Mouse (Mus musculus) heart, adult 2 months (tissue): ENCODE measurements around the gene Cdk14. TPM values are rescaled to one million over a fixed set of nuclear protein-coding genes. Genes with fewer than 3 reads are reported as not detected.
A peak's percentile ranks its signal among the peaks of the same experiment; 100 is the strongest.

Source experiments
- DNase-seq, 2 experiments: peaks; one replicate each; pipeline ENCODE4 v3.0.0; 2021
- H3K27ac ChIP-seq: fragments of 200-600 bp; 2 replicates; pipeline ENCODE4 v1.8.1; 2022
- H3K27me3 ChIP-seq: fragments of 200-500 bp; 2 replicates; pipeline ENCODE4 v1.6.1; 2012; ENCODE audit warnings: mild to moderate bottlenecking, low read length, inconsistent platforms, mixed read lengths; ENCODE audit not compliant: control insufficient read depth, insufficient read depth
- H3K36me3 ChIP-seq: fragments of 200-500 bp; 2 replicates; pipeline ENCODE4 v1.6.1; 2012; ENCODE audit warnings: low read length, inconsistent platforms; ENCODE audit not compliant: control insufficient read depth, insufficient read depth
- H3K4me1 ChIP-seq: fragments of 200-500 bp; 2 replicates; pipeline ENCODE4 v1.6.1; 2011; ENCODE audit warnings: low read length; ENCODE audit not compliant: control insufficient read depth, insufficient read depth
- H3K4me3 ChIP-seq: fragments of 200-600 bp; 2 replicates; pipeline ENCODE4 v1.8.1; 2022
- H3K79me2 ChIP-seq: fragments of 200-500 bp; replicated peaks from 2 replicates; pipeline ENCODE4 v1.6.1; 2012; ENCODE audit warnings: mild to moderate bottlenecking, inconsistent platforms, low read length, moderate library complexity, mixed read lengths; ENCODE audit not compliant: control insufficient read depth, insufficient read depth
- H3K9ac ChIP-seq: fragments of 200-500 bp; 2 replicates; pipeline ENCODE4 v1.6.1; 2012; ENCODE audit warnings: low read depth, mild to moderate bottlenecking, control low read depth, inconsistent platforms, low read length, mixed read lengths
- CTCF ChIP-seq: fragments of 200-600 bp; IDR thresholded peaks from 2 replicates; pipeline ENCODE4 v1.8.1; 2022; ENCODE audit warnings: antibody characterized with exemption, mild to moderate bottlenecking, moderate library complexity
- EP300 ChIP-seq: fragments of 200-500 bp; IDR thresholded peaks from 2 replicates; pipeline ENCODE4 v1.6.1; 2011; ENCODE audit warnings: low read depth, low read length, control low read depth; ENCODE audit not compliant: insufficient read depth
- POLR2A ChIP-seq: fragments of 200-500 bp; IDR thresholded peaks from 2 replicates; pipeline ENCODE4 v1.6.1; 2011; ENCODE audit warnings: mild to moderate bottlenecking, low read depth, low read length, control low read depth; ENCODE audit not compliant: insufficient read depth
- WGBS: fragments of 180-500 bp; shearing (Covaris S2); methylation state at CpG from one replicate; pipeline ENCODE4 v1.1.7; 2018; 5-methylcytosine and 5-hydroxymethylcytosine counted together
- intact Hi-C: fragments of 180-260 bp; cut with DNase I; formaldehyde crosslinking; loops from one replicate; pipeline ENCODE4 v1.15.1; 2025
- microRNA-seq, 2 experiments: library from miRNA; unstranded; fragments of <30 nt; microRNA quantifications; one replicate each; pipeline ENCODE4 v1.2.0; 2021
- polyA plus RNA-seq: library from polyadenylated mRNA; depleted of rRNA; stranded (reverse); fragments of >200 nt; gene quantifications from 2 replicates; pipeline ENCODE4 v1.2.3, GENCODE M21; 2012; rRNA removed
- total RNA-seq, 2 experiments: library from RNA; stranded (reverse); gene quantifications; 2 replicates each; pipeline ENCODE4 v1.2.3; 2021

Cdk14 gene
- total and polyA plus RNA-seq, 3 experiments, result 2.7 to 8.1 (median 7.6) TPM

DNA sequence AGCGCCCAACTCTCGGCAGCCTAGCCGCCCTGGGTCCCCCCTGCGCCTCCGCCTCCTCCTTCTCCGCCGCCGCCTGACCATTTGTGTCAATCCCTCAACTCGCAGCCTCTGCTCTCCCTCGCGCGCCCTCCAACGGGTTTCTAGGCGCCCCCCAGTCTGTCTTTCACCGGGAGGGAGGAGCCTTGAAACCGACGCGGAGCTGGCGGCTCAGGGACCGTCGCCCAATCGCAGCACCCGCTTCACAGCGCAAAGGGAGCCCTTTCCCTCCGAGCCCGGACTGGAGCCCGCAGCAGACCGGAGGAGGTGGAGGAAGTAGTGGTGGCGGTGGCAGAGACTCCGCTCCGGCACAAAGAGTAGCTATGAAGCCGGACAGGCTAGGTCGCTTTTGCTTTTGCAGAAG, 662.2 kb downstream of the Cdk14 start, which contains the start of gene Fzd1:
Fzd1 (minus strand) TSS at position 134 of the 400 bp plus-strand sequence.
- peak; percentile 92 to 94 for DNase-seq
- TF ChIP-seq POLR2A (peak; percentile 82), EP300 (no peak), CTCF (peak; percentile 10; the same call in 1 of the 2 replicates)
- peak within 1 kb of the TSS; percentile 82 for H3K9ac ChIP-seq
- intact Hi-C loops, result loop anchor here (10.0 kb wide), 2 partner anchors 157 to 743 kb away; no protein-coding TSS in a partner anchor
- H3K27ac ChIP-seq, result peak within 1 kb of the TSS; percentile 88
- no peaks in the 10 kb centered on the region for H3K36me3 ChIP-seq
- H3K27me3 ChIP-seq, result no peaks in the 10 kb centered on the region
- under 1% methylated on average over 32 of the region's 33 CpGs for WGBS
- H3K4me3 ChIP-seq, result peak within 1 kb of the TSS; percentile 83
- no peaks in the 10 kb centered on the region for H3K4me1 ChIP-seq
- no peaks in the 10 kb centered on the region for H3K79me2 ChIP-seq

GRCm38 (mm10) chr5:4756871-4757711, 663.0 kb downstream of the Cdk14 start:
- Histone ChIP-seq H3K79me2 (no peaks in the 10 kb centered on the region), H3K4me1 (no peaks in the 10 kb centered on the region), H3K9ac (peak overlapping the region; percentile 82), H3K36me3 (no peaks in the 10 kb centered on the region), H3K27ac (peak overlapping the region; percentile 88), H3K4me3 (peak overlapping the region; percentile 83), H3K27me3 (no peaks in the 10 kb centered on the region)
- intact Hi-C loops, result loop anchor here (10.0 kb wide), 2 partner anchors 158 to 742 kb away; no protein-coding TSS in a partner anchor
- TF ChIP-seq CTCF (no peak), POLR2A (no peak), EP300 (no peak)
- WGBS, result under 1% methylated on average over 78 of the region's 80 CpGs
- DNase-seq, result peak; percentile 78 to 80

GRCm38 (mm10) chr5:4756001-4756681, 664.0 kb downstream of the Cdk14 start:
- H3K27me3 ChIP-seq, result no peaks in the 10 kb centered on the region
- intact Hi-C loops, result loop anchor here (10.0 kb wide), 2 partner anchors 159 to 741 kb away; no protein-coding TSS in a partner anchor
- peak in 1 of 2 experiments; percentile 8 for DNase-seq
- H3K4me1 ChIP-seq, result no peaks in the 10 kb centered on the region
- TF ChIP-seq CTCF, result no peak
- no peak for TF ChIP-seq POLR2A
- peak overlapping the region; percentile 88 for H3K27ac ChIP-seq
- WGBS, result 20% methylated on average over 43 of the region's 43 CpGs
- H3K79me2 ChIP-seq, result no peaks in the 10 kb centered on the region
- peak overlapping the region; percentile 83 for H3K4me3 ChIP-seq
- no peaks in the 10 kb centered on the region for H3K36me3 ChIP-seq
- H3K9ac ChIP-seq, result peak overlapping the region; percentile 82

DNA sequence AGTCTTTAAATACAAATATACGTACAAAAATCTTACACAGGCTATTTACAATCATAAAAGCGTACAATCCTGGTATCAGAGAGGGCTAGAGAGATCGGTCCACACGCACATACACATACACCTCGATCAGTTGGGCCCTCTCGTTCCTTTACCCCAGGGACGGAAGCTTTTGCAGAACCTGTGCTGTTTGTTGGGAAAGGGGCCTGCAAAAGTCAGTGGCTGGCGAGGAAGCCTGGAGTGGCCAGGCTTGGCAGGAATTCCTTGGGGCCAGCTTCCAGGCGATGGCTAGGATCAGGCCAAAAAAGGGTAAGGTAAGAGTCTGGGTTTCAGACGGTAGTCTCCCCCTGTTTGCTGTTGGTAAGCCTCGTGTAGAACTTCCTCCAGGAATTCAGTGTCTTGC, 664.8 kb downstream of the Cdk14 start:
- DNase-seq, result peak in 1 of 2 experiments; percentile 13
- H3K27ac ChIP-seq, result no peak overlapping the region
- WGBS, result 77% methylated on average over 11 of the region's 11 CpGs
- H3K4me3 ChIP-seq, result no peak overlapping the region; the same call in 1 of the 2 replicates
- no peaks in the 10 kb centered on the region for H3K27me3 ChIP-seq
- no peak overlapping the region for H3K9ac ChIP-seq
- no peaks in the 10 kb centered on the region for H3K79me2 ChIP-seq
- TF ChIP-seq CTCF (no peak), POLR2A (no peak), EP300 (no peak)
- no peaks in the 10 kb centered on the region for H3K4me1 ChIP-seq
- intact Hi-C loops, result loop anchor here (10.0 kb wide), 2 partner anchors 159 to 741 kb away; no protein-coding TSS in a partner anchor
- no peaks in the 10 kb centered on the region for H3K36me3 ChIP-seq

DNA sequence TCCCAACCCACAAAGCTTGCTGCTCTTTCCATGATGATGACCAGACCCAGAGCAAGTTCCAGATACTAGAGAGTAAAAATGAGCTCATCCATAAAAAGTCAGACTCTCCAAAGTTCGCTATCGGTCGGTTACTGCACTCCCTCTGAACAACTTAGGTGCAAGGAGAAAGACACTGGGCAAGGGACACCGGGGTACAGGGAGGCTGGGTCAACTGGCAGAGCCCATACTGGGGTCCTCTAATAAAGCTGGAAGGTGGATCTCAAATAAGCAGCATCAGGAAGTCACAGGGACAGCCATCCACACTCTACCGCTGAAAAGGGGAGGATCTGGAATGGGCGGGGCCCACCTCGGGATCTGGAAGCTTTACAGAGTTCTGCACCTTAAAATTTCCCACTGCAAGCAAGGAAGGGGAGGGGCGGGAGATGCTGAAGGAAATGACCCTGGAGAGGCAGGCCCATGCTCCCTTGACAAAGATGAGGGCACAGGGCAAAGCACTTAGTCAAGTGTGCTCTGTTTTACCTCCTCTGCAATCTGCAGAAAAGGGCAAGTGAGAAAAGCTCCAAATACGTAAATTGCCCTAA, 665.3 kb downstream of the Cdk14 start:
- TF ChIP-seq POLR2A (no peak), EP300 (no peak), CTCF (no peak)
- H3K79me2 ChIP-seq, result no peaks in the 10 kb centered on the region
- peak in 1 of 2 experiments; percentile 17 for DNase-seq
- no peak overlapping the region for H3K27ac ChIP-seq
- H3K9ac ChIP-seq, result no peak overlapping the region
- H3K36me3 ChIP-seq, result no peaks in the 10 kb centered on the region
- H3K27me3 ChIP-seq, result no peaks in the 10 kb centered on the region
- 52% methylated on average over 9 of the region's 9 CpGs for WGBS
- intact Hi-C loops, result loop anchor here (10.0 kb wide), 2 partner anchors 160 to 740 kb away; no protein-coding TSS in a partner anchor
- H3K4me3 ChIP-seq, result no peak overlapping the region
- no peaks in the 10 kb centered on the region for H3K4me1 ChIP-seq

Small RNAs within 50 kb of the gene (microRNA-seq; reads per million reads assigned to microRNA genes)
- gene Gm25037 (0 reads per million in 2 experiments), gene Gm44483 (0 reads per million in 2 experiments)

Other genes with a start within 250 kb of the Cdk14 start
- gene 1700015F17Rik, start 58.8 kb upstream of the Cdk14 start, total RNA-seq, result not detected
- not detected in 2 replicates for gene 1700015F17Rik, start 58.8 kb upstream of the Cdk14 start, polyA plus RNA-seq
- gene Cldn12, start 94.6 kb upstream of the Cdk14 start, total RNA-seq, result 10 to 100 TPM; 15.6 to 23.4 TPM
- 14.6 and 29.8 TPM in 2 replicates for gene Cldn12, start 94.6 kb upstream of the Cdk14 start, polyA plus RNA-seq
- gene Gtpbp10, start 139.2 kb upstream of the Cdk14 start, total RNA-seq, result 10 to 100 TPM in 1 of 2 experiments, 1 to 10 TPM in 1; 9.6 to 11.4 TPM
- 4.3 and 9.8 TPM in 2 replicates for gene Gtpbp10, start 139.2 kb upstream of the Cdk14 start, polyA plus RNA-seq
- gene Gm8773, start 153.5 kb upstream of the Cdk14 start, total RNA-seq, result not detected
- 0.08 TPM in 1 of 2 replicates, not detected in the other for gene Gm8773, start 153.5 kb upstream of the Cdk14 start, polyA plus RNA-seq
- gene Cfap69, start 243.9 kb upstream of the Cdk14 start, total RNA-seq, result under 1 TPM; 0.37 to 0.89 TPM
- 0.49 and 0.50 TPM in 2 replicates for gene Cfap69, start 243.9 kb upstream of the Cdk14 start, polyA plus RNA-seq